9 mouse cellular contexts compared by ENCODE assay signal in genomic region chr9:8592618-8593017, GRCm38 (mm10). TPM values are rescaled to one million over a fixed set of nuclear protein-coding genes. Genes with fewer than 3 reads are reported as not detected.
DNase-seq lines count a peak whose midpoint lies in the region; ATAC-seq and TF ChIP-seq lines count a peak whose summit lies in the region.
"Had no signal": no experiment of that assay in that cellular context is flagged by ENCODE, and none has a peak within 500 bp of the region (broad histone marks: within the 10 kb centered on the region; RNA-seq: fewer than 3 reads in every experiment).

No protein-coding gene starts in this region.

- H3K36me3 ChIP-seq in ES-Bruce4 (ENCODE audit: control insufficient read depth, insufficient read depth, low read length, poor library complexity, severe bottlenecking) = no peaks in the 10 kb centered on the region
- H3K36me3 ChIP-seq in heart, embryonic 10.5 days = no peaks in the 10 kb centered on the region
- H3K36me3 ChIP-seq: hindbrain, embryonic 15.5 days; midbrain, embryonic 12.5 days had no signal

- H3K9ac ChIP-seq in ES-Bruce4 (ENCODE audit: low read depth, poor library complexity, severe bottlenecking) = no peak overlapping the region
- H3K9ac ChIP-seq: hindbrain, embryonic 15.5 days; midbrain, embryonic 12.5 days had no signal

- TF ChIP-seq POLR2A in ES-Bruce4 (IDR thresholded peaks at IDR 0.05; ENCODE audit: insufficient read depth, low read length) = no peak
- TF ChIP-seq POLR2A in embryonic fibroblast, embryonic 13.5 days (IDR thresholded peaks at IDR 0.05; ENCODE audit: low read depth, low read length) = no peak

- H3K4me3 ChIP-seq in ES-Bruce4 (ENCODE audit: low read depth, low read length) = no peak overlapping the region
- no peak overlapping the region for H3K4me3 ChIP-seq in embryonic fibroblast, embryonic 13.5 days (ENCODE audit: insufficient read depth, low read length)
- H3K4me3 ChIP-seq in heart, embryonic 10.5 days = no peak overlapping the region
- H3K4me3 ChIP-seq: hindbrain, embryonic 15.5 days; midbrain, embryonic 12.5 days had no signal

- H3K27me3 ChIP-seq in ES-Bruce4 (ENCODE audit: control insufficient read depth, insufficient read depth, low read length, poor library complexity, severe bottlenecking) = no peaks in the 10 kb centered on the region
- no peaks in the 10 kb centered on the region for H3K27me3 ChIP-seq in heart, embryonic 10.5 days (ENCODE audit: insufficient read depth, poor library complexity, severe bottlenecking)
- H3K27me3 ChIP-seq: hindbrain, embryonic 15.5 days; midbrain, embryonic 12.5 days had no signal

- peak; percentile 12 for DNase-seq in layer of hippocampus, adult 11-12 months (ENCODE audit: low spot score)
- DNase-seq in layer of hippocampus, adult 18-20 months (ENCODE audit: low spot score in 2 of 2) = no peak
- DNase-seq in R1 (ENCODE audit: low read depth, low spot score) = peak; percentile 56
- DNase-seq in heart, embryonic 10.5 days (ENCODE audit: low spot score) = no peak

- H3K9me3 ChIP-seq in ES-Bruce4 (replicated peaks; ENCODE audit: control insufficient read depth, insufficient read depth, low read length, poor library complexity, severe bottlenecking) = no peaks in the 10 kb centered on the region
- no peaks in the 10 kb centered on the region for H3K9me3 ChIP-seq in heart, embryonic 10.5 days
- H3K9me3 ChIP-seq: hindbrain, embryonic 15.5 days; midbrain, embryonic 12.5 days had no signal

- no peak overlapping the region for H3K27ac ChIP-seq in ES-Bruce4 (ENCODE audit: insufficient read depth, low read length)
- no peak overlapping the region for H3K27ac ChIP-seq in embryonic fibroblast, embryonic 13.5 days (ENCODE audit: insufficient read depth, low read length)
- no peak overlapping the region for H3K27ac ChIP-seq in heart, embryonic 10.5 days
- H3K27ac ChIP-seq: hindbrain, embryonic 15.5 days; midbrain, embryonic 12.5 days had no signal

- peak; percentile 76 for TF ChIP-seq CTCF in ES-Bruce4 (IDR thresholded peaks at IDR 0.05; ENCODE audit: low read depth, low read length)
- peak; percentile 44; the same call in 1 of the 2 replicates for TF ChIP-seq CTCF in embryonic fibroblast, embryonic 13.5 days (IDR thresholded peaks at IDR 0.05; ENCODE audit: borderline replicate concordance, insufficient read depth, low read length)

- WGBS in heart, embryonic 10.5 days = 45% methylated on average over 6 of the region's 6 CpGs

- no peaks in the 10 kb centered on the region for H3K4me1 ChIP-seq in ES-Bruce4 (ENCODE audit: control insufficient read depth, insufficient read depth, low read length)
- no peaks in the 10 kb centered on the region for H3K4me1 ChIP-seq in embryonic fibroblast, embryonic 13.5 days (ENCODE audit: control insufficient read depth, insufficient read depth, low read length)
- no peaks in the 10 kb centered on the region for H3K4me1 ChIP-seq in heart, embryonic 10.5 days
- H3K4me1 ChIP-seq: hindbrain, embryonic 15.5 days; midbrain, embryonic 12.5 days had no signal

- TF ChIP-seq EP300 in ES-Bruce4 (IDR thresholded peaks at IDR 0.05; ENCODE audit: insufficient read depth, low read depth, low read length) = no peak

- no peak for ATAC-seq in megakaryocyte, adult 5-6 weeks (ENCODE audit: poor library complexity, severe bottlenecking)

RNA-seq across cellular contexts. Expression of gene Trpc6, which starts 48.7 kb away (rescaled TPM):
- 10 to 100 TPM; 37.0 to 37.4 TPM for total RNA-seq in layer of hippocampus, adult 18-20 months (2021)
- polyA plus RNA-seq in ES-Bruce4 (2011; ENCODE audit: insufficient read depth, insufficient read length, low read depth, missing spikeins) = not detected in 2 replicates
- 1.6 TPM in 2 replicates for polyA plus RNA-seq in embryonic fibroblast, embryonic 13.5 days (2011; ENCODE audit: insufficient read length, low read depth, missing spikeins)
- not detected in 2 replicates for total RNA-seq in megakaryocyte, adult 5-6 weeks (2015)
- not detected in 2 replicates for total RNA-seq in megakaryocyte, adult 5-6 weeks (2017)
- 0.81 and 1.5 TPM in 2 replicates for polyA plus RNA-seq in heart, embryonic 10.5 days (2016; fragmentation: Nextera tagmentation; extraction: Ambion mirVana)

Comparison
In these comparisons a context has a peak if more than half of its experiments do, and no peak if none do; other contexts are left out.
1. DNase-seq: peak in layer of hippocampus, adult 11-12 months (single experiment) and R1 (single experiment); none in layer of hippocampus, adult 18-20 months (0 of 2) and heart, embryonic 10.5 days (single experiment).